Mouse (Mus musculus): ENCODE data around the gene Arfrp1. TPM values are rescaled to one million over a fixed set of nuclear protein-coding genes. Genes with fewer than 3 reads are reported as not detected.
A peak's percentile ranks its signal among the peaks of the same experiment; 100 is the strongest.

The Arfrp1 gene
- total and polyA plus RNA-seq, 3 experiments, result 42.3 to 52.3 (median 50.7) TPM

- peaks cover 8% of the 10 kb centered on the region for H3K79me2 ChIP-seq (replicated peaks; ENCODE audit: control insufficient read depth, insufficient read depth, low read length)
- no peaks in the 10 kb centered on the region for H3K27me3 ChIP-seq (ENCODE audit: control insufficient read depth, insufficient read depth, low read length)
- H3K27ac ChIP-seq, result no peak overlapping the region
- intact Hi-C loops (cut with DNase I), result no loop called here
- TF ChIP-seq EP300 (IDR thresholded peaks at IDR 0.05; ENCODE audit: insufficient read depth, low read depth, low read length) (no peak), CTCF (IDR thresholded peaks at IDR 0.05) (peak; percentile 70)
- no peak overlapping the region for H3K4me3 ChIP-seq
- H3K36me3 ChIP-seq (ENCODE audit: control insufficient read depth, insufficient read depth, low read length), result no peaks in the 10 kb centered on the region; the same call in 1 of the 2 replicates
- H3K4me1 ChIP-seq (ENCODE audit: control insufficient read depth, insufficient read depth, low read length), result no peaks in the 10 kb centered on the region
- 93% methylated on average over 2 of the region's 2 CpGs for WGBS
- no peak for DNase-seq
- H3K9ac ChIP-seq (ENCODE audit: low read depth, low read length), result no peak overlapping the region
These were observed 10.6 kb upstream of the Arfrp1 start for GRCm38 (mm10) chr2:181375787-181376186.

- no peak overlapping the region for H3K9ac ChIP-seq (ENCODE audit: low read depth, low read length)
- H3K79me2 ChIP-seq (replicated peaks; ENCODE audit: control insufficient read depth, insufficient read depth, low read length), result peaks cover 12% of the 10 kb centered on the region
- DNase-seq, result no peak
- 0 out of 2 replicates have a peak, but pooled peaks have one; percentile 4 for TF ChIP-seq CTCF (IDR thresholded peaks at IDR 0.05)
- no peak for TF ChIP-seq EP300 (IDR thresholded peaks at IDR 0.05; ENCODE audit: insufficient read depth, low read depth, low read length)
- no peaks in the 10 kb centered on the region for H3K27me3 ChIP-seq (ENCODE audit: control insufficient read depth, insufficient read depth, low read length)
- intact Hi-C loops (cut with DNase I), result no loop called here
- WGBS, result 88% methylated on average over 5 of the region's 5 CpGs
- H3K36me3 ChIP-seq (ENCODE audit: control insufficient read depth, insufficient read depth, low read length), result peaks cover 13% of the 10 kb centered on the region
- H3K27ac ChIP-seq, result no peak overlapping the region
- H3K4me1 ChIP-seq (ENCODE audit: control insufficient read depth, insufficient read depth, low read length), result peaks cover 2% of the 10 kb centered on the region
- H3K4me3 ChIP-seq, result no peak overlapping the region
These were observed 4.8 kb upstream of the Arfrp1 start for GRCm38 (mm10) chr2:181370001-181370400.

DNA sequence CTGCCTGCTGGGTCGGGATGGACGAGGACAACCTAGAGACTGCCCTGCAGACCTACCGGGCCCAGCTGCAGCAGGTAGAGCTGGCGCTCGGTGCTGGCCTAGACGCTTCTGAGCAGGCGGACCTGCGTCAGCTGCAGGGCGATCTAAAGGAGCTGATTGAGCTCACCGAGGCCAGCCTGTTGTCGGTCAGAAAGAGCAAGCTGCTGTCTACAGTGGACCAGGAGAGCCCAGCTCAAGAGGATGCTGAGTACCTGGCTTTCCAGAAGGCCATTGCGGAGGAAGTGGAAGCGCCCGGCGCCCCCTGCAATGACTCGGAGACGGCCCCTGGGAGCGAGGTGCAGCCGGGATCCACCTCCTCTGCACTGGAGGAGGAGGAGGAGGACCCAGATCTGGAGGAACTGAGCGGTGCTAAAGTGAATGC, 461 bp upstream of the Arfrp1 start:
- Histone ChIP-seq H3K79me2 (replicated peaks; ENCODE audit: control insufficient read depth, insufficient read depth, low read length) (peaks cover 4% of the 10 kb centered on the region), H3K4me1 (ENCODE audit: control insufficient read depth, insufficient read depth, low read length) (peaks cover 5% of the 10 kb centered on the region), H3K27me3 (ENCODE audit: control insufficient read depth, insufficient read depth, low read length) (no peaks in the 10 kb centered on the region), H3K27ac (peak overlapping the region; percentile 94), H3K4me3 (peak overlapping the region; percentile 85), H3K9ac (ENCODE audit: low read depth, low read length) (peak overlapping the region; percentile 98), H3K36me3 (ENCODE audit: control insufficient read depth, insufficient read depth, low read length) (peaks cover 13% of the 10 kb centered on the region)
- no peak for TF ChIP-seq EP300 (IDR thresholded peaks at IDR 0.05; ENCODE audit: insufficient read depth, low read depth, low read length)
- TF ChIP-seq CTCF (IDR thresholded peaks at IDR 0.05), result no peak
- TF ChIP-seq POLR2A (IDR thresholded peaks at IDR 0.05; ENCODE audit: insufficient read depth, low read depth, low read length), result no peak
- intact Hi-C loops (cut with DNase I), result no loop called here
- under 1% methylated on average over 20 of the region's 20 CpGs for WGBS
- no peak for DNase-seq

- peak overlapping the region; percentile 98 for H3K9ac ChIP-seq (ENCODE audit: low read depth, low read length)
- H3K27ac ChIP-seq, result peak overlapping the region; percentile 94
- intact Hi-C loops (cut with DNase I), result no loop called here
- H3K4me1 ChIP-seq (ENCODE audit: control insufficient read depth, insufficient read depth, low read length), result peaks cover 5% of the 10 kb centered on the region
- 6% methylated on average over 14 of the region's 14 CpGs for WGBS
- DNase-seq, result no peak
- H3K79me2 ChIP-seq (replicated peaks; ENCODE audit: control insufficient read depth, insufficient read depth, low read length), result peaks cover 4% of the 10 kb centered on the region
- H3K4me3 ChIP-seq, result peak overlapping the region; percentile 85
- H3K36me3 ChIP-seq (ENCODE audit: control insufficient read depth, insufficient read depth, low read length), result peaks cover 13% of the 10 kb centered on the region
- no peaks in the 10 kb centered on the region for H3K27me3 ChIP-seq (ENCODE audit: control insufficient read depth, insufficient read depth, low read length)
- no peak for TF ChIP-seq POLR2A (IDR thresholded peaks at IDR 0.05; ENCODE audit: insufficient read depth, low read depth, low read length)
- no peak for TF ChIP-seq CTCF (IDR thresholded peaks at IDR 0.05)
- no peak for TF ChIP-seq EP300 (IDR thresholded peaks at IDR 0.05; ENCODE audit: insufficient read depth, low read depth, low read length)
These were observed 731 bp downstream of the Arfrp1 start for GRCm38 (mm10) chr2:181364487-181364859.

- no peak overlapping the region for H3K27ac ChIP-seq
These were observed 1.3 kb downstream of the Arfrp1 start for GRCm38 (mm10) chr2:181363946-181364345.

GRCm38 (mm10) chr2:181356780-181357179, 8.4 kb downstream of the Arfrp1 start:
- TF ChIP-seq POLR2A (IDR thresholded peaks at IDR 0.05; ENCODE audit: insufficient read depth, low read depth, low read length) (no peak), CTCF (IDR thresholded peaks at IDR 0.05) (no peak), EP300 (IDR thresholded peaks at IDR 0.05; ENCODE audit: insufficient read depth, low read depth, low read length) (no peak)
- no peaks in the 10 kb centered on the region for H3K79me2 ChIP-seq (replicated peaks; ENCODE audit: control insufficient read depth, insufficient read depth, low read length)
- intact Hi-C loops (cut with DNase I), result no loop called here
- no peak for DNase-seq
- no peak overlapping the region for H3K9ac ChIP-seq (ENCODE audit: low read depth, low read length)
- 78% methylated on average over 3 of the region's 3 CpGs for WGBS
- no peak overlapping the region for H3K4me3 ChIP-seq
- H3K36me3 ChIP-seq (ENCODE audit: control insufficient read depth, insufficient read depth, low read length), result no peaks in the 10 kb centered on the region
- H3K4me1 ChIP-seq (ENCODE audit: control insufficient read depth, insufficient read depth, low read length), result no peaks in the 10 kb centered on the region
- no peaks in the 10 kb centered on the region for H3K27me3 ChIP-seq (ENCODE audit: control insufficient read depth, insufficient read depth, low read length)
- no peak overlapping the region for H3K27ac ChIP-seq

More at GRCm38 (mm10) chr2:181363946-181364345, 1.3 kb downstream of the Arfrp1 start:
- Histone ChIP-seq H3K9ac (ENCODE audit: low read depth, low read length) (no peak overlapping the region), H3K27me3 (ENCODE audit: control insufficient read depth, insufficient read depth, low read length) (no peaks in the 10 kb centered on the region), H3K4me1 (ENCODE audit: control insufficient read depth, insufficient read depth, low read length) (peaks cover 5% of the 10 kb centered on the region), H3K79me2 (replicated peaks; ENCODE audit: control insufficient read depth, insufficient read depth, low read length) (peaks cover 4% of the 10 kb centered on the region), H3K4me3 (no peak overlapping the region; the same call in 1 of the 2 replicates), H3K36me3 (ENCODE audit: control insufficient read depth, insufficient read depth, low read length) (peaks cover 10% of the 10 kb centered on the region)
- WGBS, result 64% methylated on average over 3 of the region's 3 CpGs
- no peak for TF ChIP-seq CTCF (IDR thresholded peaks at IDR 0.05)
- TF ChIP-seq EP300 (IDR thresholded peaks at IDR 0.05; ENCODE audit: insufficient read depth, low read depth, low read length), result no peak
- TF ChIP-seq POLR2A (IDR thresholded peaks at IDR 0.05; ENCODE audit: insufficient read depth, low read depth, low read length), result no peak
- intact Hi-C loops (cut with DNase I), result no loop called here
- DNase-seq, result no peak

All from heart, adult 2 months (tissue).